Mouse (Mus musculus): ENCODE measurements around the gene Gatad2a.
A peak's percentile ranks its signal among the peaks of the same experiment; 100 is the strongest.

The Gatad2a gene

GRCm38 (mm10) chr8:69899876-69900275 is 96.3 kb downstream of the Gatad2a start:
- no peak for DNase-seq (ENCODE audit: low spot score)

GRCm38 (mm10) chr8:69897857-69898256 is 98.3 kb downstream of the Gatad2a start:
- DNase-seq (ENCODE audit: low spot score) = no peak

GRCm38 (mm10) chr8:69895772-69896451 is 100.3 kb downstream of the Gatad2a start:
- no peak for DNase-seq (ENCODE audit: low spot score)

- no peak for DNase-seq (ENCODE audit: low spot score)
Observed at GRCm38 (mm10) chr8:69894836-69895332, 101.3 kb downstream of the Gatad2a start.

- DNase-seq (ENCODE audit: low spot score) = peak; percentile 40
Observed at GRCm38 (mm10) chr8:69893863-69894262, 102.3 kb downstream of the Gatad2a start.

- DNase-seq (ENCODE audit: low spot score) = no peak
Observed at GRCm38 (mm10) chr8:69890813-69891241, 105.4 kb downstream of the Gatad2a start.

GRCm38 (mm10) chr8:69888902-69889301 is 107.3 kb downstream of the Gatad2a start:
- no peak for DNase-seq (ENCODE audit: low spot score)

- DNase-seq (ENCODE audit: low spot score) = no peak
Observed at GRCm38 (mm10) chr8:69888244-69888866, 107.8 kb downstream of the Gatad2a start.

- no peak for DNase-seq (ENCODE audit: low spot score)
Observed at GRCm38 (mm10) chr8:69887289-69888243, 108.6 kb downstream of the Gatad2a start, which contains the start of gene Cilp2. Gene Cilp2 (minus strand): TSS chr8:69887687.

- DNase-seq (ENCODE audit: low spot score) = no peak
Observed at GRCm38 (mm10) chr8:69884141-69884540, 112.0 kb downstream of the Gatad2a start.

- no peak for DNase-seq (ENCODE audit: low spot score)
Observed at GRCm38 (mm10) chr8:69882833-69883600, 113.2 kb downstream of the Gatad2a start.

GRCm38 (mm10) chr8:69882021-69882756 is 114.0 kb downstream of the Gatad2a start:
- peak; percentile 48 for DNase-seq (ENCODE audit: low spot score)

GRCm38 (mm10) chr8:69881261-69881865 is 114.8 kb downstream of the Gatad2a start:
- DNase-seq (ENCODE audit: low spot score) = no peak

- DNase-seq (ENCODE audit: low spot score) = no peak
Observed at GRCm38 (mm10) chr8:69880841-69881240, 115.3 kb downstream of the Gatad2a start.

GRCm38 (mm10) chr8:69879678-69880077 is 116.5 kb downstream of the Gatad2a start:
- DNase-seq (ENCODE audit: low spot score) = no peak

GRCm38 (mm10) chr8:69877992-69878391 is 118.2 kb downstream of the Gatad2a start:
- DNase-seq (ENCODE audit: low spot score) = no peak

- no peak for DNase-seq (ENCODE audit: low spot score)
Observed at GRCm38 (mm10) chr8:69877396-69877795, 118.8 kb downstream of the Gatad2a start.

- DNase-seq (ENCODE audit: low spot score) = no peak
Observed at GRCm38 (mm10) chr8:69876967-69877366, 119.2 kb downstream of the Gatad2a start.

- no peak for DNase-seq (ENCODE audit: low spot score)
Observed at GRCm38 (mm10) chr8:69876097-69876496, 120.1 kb downstream of the Gatad2a start.

GRCm38 (mm10) chr8:69874654-69875053 is 121.5 kb downstream of the Gatad2a start:
- no peak for DNase-seq (ENCODE audit: low spot score)

All from ovary, postnatal 14 days (tissue).